Mouse (Mus musculus) megakaryocyte, embryonic 14.5 days (primary cell): ENCODE measurements around the gene Erg28.

ENCODE experiments used
- FLI1 ChIP-seq: IDR thresholded peaks from 2 replicates; pipeline ENCODE4 v1.6.1; 2012; ENCODE audit warnings: low read length, inconsistent platforms, mixed read lengths
- GATA1 ChIP-seq: IDR thresholded peaks from 3 replicates; pipeline ENCODE4 v1.6.1; 2012; ENCODE audit warnings: mixed read lengths, low read length, inconsistent platforms, borderline replicate concordance

DNA sequence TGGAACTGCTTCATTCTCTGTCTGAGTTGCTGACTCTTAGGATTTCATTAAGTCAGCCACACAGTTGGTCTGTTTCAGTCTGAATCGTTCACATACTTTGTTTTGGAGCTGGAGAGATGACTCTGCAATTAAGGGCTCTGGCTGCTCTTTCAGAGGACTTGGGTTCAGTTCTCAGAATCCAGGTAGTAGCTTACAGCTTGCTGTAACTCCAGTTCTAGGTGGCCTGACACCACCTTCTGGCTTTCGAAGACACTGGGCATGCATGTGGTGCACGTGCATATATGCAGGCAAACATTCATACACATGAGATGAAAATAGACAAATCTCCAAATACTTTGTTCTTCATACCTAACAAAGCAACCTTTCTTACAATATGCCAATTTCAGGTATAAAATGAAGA, 5.5 kb upstream of the Erg28 start:
- TF ChIP-seq GATA1 (no peak), FLI1 (no peak)
